ENCODE assay signal across 9 mouse cellular contexts in genomic region chr4:135931832-135932231, GRCm38 (mm10). TPM values are rescaled to one million over a fixed set of nuclear protein-coding genes. Genes with fewer than 3 reads are reported as not detected.
DNase-seq lines count a peak whose midpoint lies in the region; ATAC-seq and TF ChIP-seq lines count a peak whose summit lies in the region.
"Had no signal": no experiment of that assay in that cellular context is flagged by ENCODE, and none has a peak within 500 bp of the region (broad histone marks: within the 10 kb centered on the region; RNA-seq: fewer than 3 reads in every experiment).

No protein-coding gene starts in this region.

- DNase-seq in forebrain, postnatal 0 days = peak; percentile 26
- DNase-seq in forebrain, embryonic 10.5 days (ENCODE audit: extremely low spot score, low spot score) = no peak
- DNase-seq in 416B (ENCODE audit: low read depth) = peak; percentile 70
- peak; percentile 72 for DNase-seq in lung, postnatal 0 days (ENCODE audit: low spot score)
- no peak for DNase-seq in adrenal gland, postnatal 36 days
- DNase-seq in cerebellum, adult 11-12 months = no peak

- peak; percentile 66 for TF ChIP-seq CTCF in forebrain, postnatal 0 days (IDR thresholded peaks at IDR 0.05; ENCODE audit: low read depth)
- 0 out of 2 replicates have a peak, but pooled peaks have one; percentile 9 for TF ChIP-seq CTCF in bone marrow macrophage, adult 2 months (IDR thresholded peaks at IDR 0.05; ENCODE audit: low read depth, low read length)
- peak; percentile 82 for TF ChIP-seq CTCF in lung, postnatal 0 days (IDR thresholded peaks at IDR 0.05)

- no peaks in the 10 kb centered on the region for H3K9me3 ChIP-seq in forebrain, postnatal 0 days (ENCODE audit: low read length)
- H3K9me3 ChIP-seq in forebrain, embryonic 10.5 days = no peaks in the 10 kb centered on the region
- H3K9me3 ChIP-seq in lung, postnatal 0 days (ENCODE audit: low read length) = no peaks in the 10 kb centered on the region

- no peak overlapping the region for H3K27ac ChIP-seq in forebrain, postnatal 0 days (ENCODE audit: low read depth, low read length)
- no peak overlapping the region for H3K27ac ChIP-seq in forebrain, embryonic 10.5 days
- no peak overlapping the region for H3K27ac ChIP-seq in bone marrow macrophage, adult 2 months (ENCODE audit: insufficient read depth, low read depth, low read length)
- H3K27ac ChIP-seq in lung, postnatal 0 days (ENCODE audit: low read length) = no peak overlapping the region

- H3K27me3 ChIP-seq in forebrain, postnatal 0 days (ENCODE audit: insufficient read depth, low read length) = no peaks in the 10 kb centered on the region
- no peaks in the 10 kb centered on the region for H3K27me3 ChIP-seq in forebrain, embryonic 10.5 days (ENCODE audit: poor library complexity, severe bottlenecking)
- H3K27me3 ChIP-seq in lung, postnatal 0 days (replicated peaks; ENCODE audit: insufficient read depth, low read length) = no peaks in the 10 kb centered on the region

- no peak for TF ChIP-seq EP300 in lung, postnatal 0 days (IDR thresholded peaks at IDR 0.05)

- H3K4me3 ChIP-seq in forebrain, postnatal 0 days (ENCODE audit: low read depth, low read length) = no peak overlapping the region
- no peak overlapping the region for H3K4me3 ChIP-seq in forebrain, embryonic 10.5 days
- H3K4me3 ChIP-seq in bone marrow macrophage, adult 2 months (ENCODE audit: insufficient read depth, low read length) = no peak overlapping the region
- H3K4me3 ChIP-seq in lung, postnatal 0 days (ENCODE audit: low read depth, low read length) = no peak overlapping the region
- H3K4me3 ChIP-seq: erythroblast, embryonic 14.5 days had no signal

- 69% methylated on average over 5 of the region's 5 CpGs for WGBS in forebrain, postnatal 0 days
- WGBS in forebrain, embryonic 10.5 days = 66% methylated on average over 5 of the region's 5 CpGs
- WGBS in lung, postnatal 0 days = 54% methylated on average over 5 of the region's 5 CpGs

- TF ChIP-seq POLR2A in bone marrow macrophage, adult 2 months (IDR thresholded peaks at IDR 0.05; ENCODE audit: borderline replicate concordance, low read depth, low read length) = no peak

- H3K9ac ChIP-seq in forebrain, postnatal 0 days = no peak overlapping the region
- H3K9ac ChIP-seq in lung, postnatal 0 days (replicated peaks; ENCODE audit: low read depth) = no peak overlapping the region

- H3K4me1 ChIP-seq in forebrain, postnatal 0 days (ENCODE audit: insufficient read depth) = no peaks in the 10 kb centered on the region
- H3K4me1 ChIP-seq in forebrain, embryonic 10.5 days = peaks cover 13% of the 10 kb centered on the region
- H3K4me1 ChIP-seq in bone marrow macrophage, adult 2 months (ENCODE audit: control insufficient read depth, insufficient read depth, low read length) = peaks cover 4% of the 10 kb centered on the region
- H3K4me1 ChIP-seq in lung, postnatal 0 days (ENCODE audit: insufficient read depth, low read depth, low read length) = no peaks in the 10 kb centered on the region

- peaks cover 39% of the 10 kb centered on the region for H3K36me3 ChIP-seq in forebrain, postnatal 0 days (ENCODE audit: insufficient read depth)
- peaks cover 44% of the 10 kb centered on the region for H3K36me3 ChIP-seq in forebrain, embryonic 10.5 days (replicated peaks)
- peaks cover 10% of the 10 kb centered on the region; the same call in 1 of the 2 replicates for H3K36me3 ChIP-seq in lung, postnatal 0 days (ENCODE audit: insufficient read depth, low read length)

- H3K4me2 ChIP-seq in forebrain, postnatal 0 days (ENCODE audit: low read depth) = no peak overlapping the region
- H3K4me2 ChIP-seq in lung, postnatal 0 days (replicated peaks; ENCODE audit: low read depth, low read length) = no peak overlapping the region

- peak; percentile 47; the same call in 1 of the 2 replicates for ATAC-seq in forebrain, postnatal 0 days
- ATAC-seq in lung, postnatal 0 days = peak; percentile 62
- no peak for ATAC-seq in frontal cortex, adult (ENCODE audit: low TSS enrichment)

RNA-seq across cellular contexts. Expression of gene Fuca1, which starts 11.3 kb away (rescaled TPM):
- 30.9 and 33.2 TPM in 2 replicates for total RNA-seq in forebrain, postnatal 0 days (2014; rRNA removed)
- 67.7 and 75.2 TPM in 2 replicates for polyA plus RNA-seq in forebrain, postnatal 0 days (2015; fragmentation: Nextera tagmentation; extraction: Ambion mirVana)
- polyA plus RNA-seq in forebrain, embryonic 10.5 days (2016; fragmentation: Nextera tagmentation; extraction: Ambion mirVana) = 46.4 and 52.4 TPM in 2 replicates
- 418 and 432 TPM in 2 replicates for polyA plus RNA-seq in bone marrow macrophage, adult 2 months (2012; ENCODE audit: insufficient read depth, insufficient read length, missing spikeins)
- 107 and 131 TPM in 2 replicates for polyA plus RNA-seq in lung, postnatal 0 days (2015; fragmentation: Nextera tagmentation; extraction: Ambion mirVana)
- total RNA-seq in adrenal gland, postnatal 36 days (2021) = 10 to 100 TPM; 84.1 to 87.4 TPM

RNA-seq across cellular contexts. Expression of gene Hmgcl, which starts 14.4 kb away (rescaled TPM):
- 42.9 and 46.0 TPM in 2 replicates for total RNA-seq in forebrain, postnatal 0 days (2014; rRNA removed)
- polyA plus RNA-seq in forebrain, postnatal 0 days (2015; fragmentation: Nextera tagmentation; extraction: Ambion mirVana) = 52.6 and 58.3 TPM in 2 replicates
- 65.0 and 65.4 TPM in 2 replicates for polyA plus RNA-seq in forebrain, embryonic 10.5 days (2016; fragmentation: Nextera tagmentation; extraction: Ambion mirVana)
- polyA plus RNA-seq in bone marrow macrophage, adult 2 months (2012; ENCODE audit: insufficient read depth, insufficient read length, missing spikeins) = 99.8 and 101 TPM in 2 replicates
- polyA plus RNA-seq in lung, postnatal 0 days (2015; fragmentation: Nextera tagmentation; extraction: Ambion mirVana) = 63.6 and 67.7 TPM in 2 replicates
- total RNA-seq in adrenal gland, postnatal 36 days (2021) = 10 to 100 TPM; 56.1 to 62.6 TPM

RNA-seq across cellular contexts. Expression of gene Gale, which starts 31.7 kb away (rescaled TPM):
- 32.1 and 42.4 TPM in 2 replicates for total RNA-seq in forebrain, postnatal 0 days (2014; rRNA removed)
- 30.7 and 34.4 TPM in 2 replicates for polyA plus RNA-seq in forebrain, postnatal 0 days (2015; fragmentation: Nextera tagmentation; extraction: Ambion mirVana)
- 39.7 and 41.0 TPM in 2 replicates for polyA plus RNA-seq in forebrain, embryonic 10.5 days (2016; fragmentation: Nextera tagmentation; extraction: Ambion mirVana)
- polyA plus RNA-seq in bone marrow macrophage, adult 2 months (2012; ENCODE audit: insufficient read depth, insufficient read length, missing spikeins) = 4.7 and 5.6 TPM in 2 replicates
- polyA plus RNA-seq in lung, postnatal 0 days (2015; fragmentation: Nextera tagmentation; extraction: Ambion mirVana) = 37.0 and 40.5 TPM in 2 replicates
- total RNA-seq in adrenal gland, postnatal 36 days (2021) = 10 to 100 TPM; 13.5 to 24.0 TPM

RNA-seq across cellular contexts. Expression of gene Cnr2, which starts 36.6 kb away (rescaled TPM):
- 0.24 and 0.31 TPM in 2 replicates for total RNA-seq in forebrain, postnatal 0 days (2014; rRNA removed)
- 0.17 TPM in 1 of 2 replicates, not detected in the other for polyA plus RNA-seq in forebrain, postnatal 0 days (2015; fragmentation: Nextera tagmentation; extraction: Ambion mirVana)
- polyA plus RNA-seq in forebrain, embryonic 10.5 days (2016; fragmentation: Nextera tagmentation; extraction: Ambion mirVana) = 0.30 and 0.48 TPM in 2 replicates
- polyA plus RNA-seq in bone marrow macrophage, adult 2 months (2012; ENCODE audit: insufficient read depth, insufficient read length, missing spikeins) = 17.3 and 18.8 TPM in 2 replicates
- 1.9 and 2.2 TPM in 2 replicates for polyA plus RNA-seq in lung, postnatal 0 days (2015; fragmentation: Nextera tagmentation; extraction: Ambion mirVana)
- total RNA-seq in adrenal gland, postnatal 36 days (2021) = 1 to 10 TPM; 1.3 to 1.6 TPM
- polyA plus RNA-seq: erythroblast, embryonic 14.5 days had no signal

RNA-seq across cellular contexts. Expression of gene Lypla2, which starts 40.6 kb away (rescaled TPM):
- total RNA-seq in forebrain, postnatal 0 days (2014; rRNA removed) = 136 and 138 TPM in 2 replicates
- 201 and 206 TPM in 2 replicates for polyA plus RNA-seq in forebrain, postnatal 0 days (2015; fragmentation: Nextera tagmentation; extraction: Ambion mirVana)
- 204 and 210 TPM in 2 replicates for polyA plus RNA-seq in forebrain, embryonic 10.5 days (2016; fragmentation: Nextera tagmentation; extraction: Ambion mirVana)
- polyA plus RNA-seq in bone marrow macrophage, adult 2 months (2012; ENCODE audit: insufficient read depth, insufficient read length, missing spikeins) = 74.7 and 77.1 TPM in 2 replicates
- polyA plus RNA-seq in lung, postnatal 0 days (2015; fragmentation: Nextera tagmentation; extraction: Ambion mirVana) = 103 and 115 TPM in 2 replicates
- 10 to 100 TPM; 68.0 to 77.0 TPM for total RNA-seq in adrenal gland, postnatal 36 days (2021)

Comparison
In these comparisons a context has a peak if more than half of its experiments do, and no peak if none do; other contexts are left out.
1. DNase-seq: peak in forebrain, postnatal 0 days (single experiment), 416B (single experiment) and lung, postnatal 0 days (single experiment); none in forebrain, embryonic 10.5 days (single experiment), adrenal gland, postnatal 36 days (0 of 2) and cerebellum, adult 11-12 months (single experiment).
2. CTCF ChIP-seq: peak in every context shown above with its lines; median percentile 82 in lung, postnatal 0 days; 66 in forebrain, postnatal 0 days; 9 in bone marrow macrophage, adult 2 months.